Mouse (Mus musculus) thymus, postnatal 25 days (tissue): ENCODE measurements around the gene Dnaja3.
"Not testable (repeated sequence)": the region's sequence is repeated elsewhere in the genome, so short reads cannot be mapped to it uniquely, and the experiment has no call there.

Experiments used
- DNase-seq: peaks from one replicate; pipeline ENCODE4 v3.0.0; 2022

Dnaja3 gene

GRCm38 (mm10) chr16:4674091-4674490 is 34.3 kb downstream of the Dnaja3 start:
- peak; percentile 77 for DNase-seq

GRCm38 (mm10) chr16:4676836-4677235 is 37.0 kb downstream of the Dnaja3 start:
- DNase-seq = no peak

GRCm38 (mm10) chr16:4678080-4678479 is 38.3 kb downstream of the Dnaja3 start:
- no peak for DNase-seq

GRCm38 (mm10) chr16:4679121-4680018 is 39.6 kb downstream of the Dnaja3 start, which contains the start of gene Coro7:
Gene Coro7 (minus strand): TSS chr16:4679777.
- DNase-seq = peak; percentile 93

- not testable (repeated sequence) for DNase-seq
Observed at GRCm38 (mm10) chr16:4680922-4681455, 41.2 kb downstream of the Dnaja3 start.

- no peak for DNase-seq
Observed at GRCm38 (mm10) chr16:4682628-4683179, 42.9 kb downstream of the Dnaja3 start.

- no peak for DNase-seq
Observed at GRCm38 (mm10) chr16:4683193-4683580, 43.4 kb downstream of the Dnaja3 start.

- DNase-seq = peak; percentile 97
Observed at GRCm38 (mm10) chr16:4683581-4684456, 44.0 kb downstream of the Dnaja3 start.

GRCm38 (mm10) chr16:4684457-4684791 is 44.6 kb downstream of the Dnaja3 start:
- no peak for DNase-seq

- not testable (repeated sequence) for DNase-seq
Observed at GRCm38 (mm10) chr16:4689371-4689770, 49.6 kb downstream of the Dnaja3 start.

- no peak for DNase-seq
Observed at GRCm38 (mm10) chr16:4701211-4701610, 61.4 kb downstream of the Dnaja3 start.

- no peak for DNase-seq
Observed at GRCm38 (mm10) chr16:4702646-4703045, 62.9 kb downstream of the Dnaja3 start.

GRCm38 (mm10) chr16:4705541-4705940 is 65.8 kb downstream of the Dnaja3 start:
- no peak for DNase-seq

GRCm38 (mm10) chr16:4711173-4711572 is 71.4 kb downstream of the Dnaja3 start:
- no peak for DNase-seq

- DNase-seq = no peak
Observed at GRCm38 (mm10) chr16:4713861-4714710, 74.3 kb downstream of the Dnaja3 start.

GRCm38 (mm10) chr16:4717866-4718265 is 78.1 kb downstream of the Dnaja3 start:
- DNase-seq = no peak

GRCm38 (mm10) chr16:4718753-4719518 is 79.1 kb downstream of the Dnaja3 start, which contains the start of gene Nmral1:
Gene Nmral1 (minus strand): TSS chr16:4719356.
- DNase-seq = peak; percentile 66

GRCm38 (mm10) chr16:4722128-4722914 is 82.5 kb downstream of the Dnaja3 start:
- DNase-seq = peak; percentile 45

GRCm38 (mm10) chr16:4722915-4723209 is 83.1 kb downstream of the Dnaja3 start:
- DNase-seq = peak; percentile 35

- no peak for DNase-seq
Observed at GRCm38 (mm10) chr16:4725266-4725665, 85.5 kb downstream of the Dnaja3 start.
